Mouse (Mus musculus) inflammation-experienced regulatory T-cells, adult 6 months (primary cell): Measurements from ENCODE around the gene Syp. TPM values are rescaled to one million over a fixed set of nuclear protein-coding genes. Genes with fewer than 3 reads are reported as not detected.

ENCODE experiments used
- polyA plus RNA-seq, 3 experiments: library from polyadenylated mRNA; unstranded; fragments of 100-300 nt; shearing (Covaris generic); gene quantifications; one replicate each; pipeline ENCODE4 v1.2.1; 2017

Syp gene
- polyA plus RNA-seq, 3 experiments from 2014 or later, result 1.8 to 7.0 (median 7.0) TPM

Other genes with a start within 250 kb of the Syp start
- 10 to 100 TPM; 17.9 to 43.3 (median 29.6) TPM for gene Foxp3, start 64.8 kb upstream of the Syp start, polyA plus RNA-seq
- gene Ppp1r3f, start 64.2 kb upstream of the Syp start, polyA plus RNA-seq, result 1 to 10 TPM; 3.8 to 6.3 (median 5.2) TPM
- 10 to 100 TPM in 1 of 3 experiments, 1 to 10 TPM in 2; 6.3 to 12.1 (median 8.4) TPM for gene Ccdc22, start 33.0 kb upstream of the Syp start, polyA plus RNA-seq
- gene Cacna1f, start 31.4 kb upstream of the Syp start, polyA plus RNA-seq, result not detected
- 1 to 10 TPM; 4.6 to 8.3 (median 7.4) TPM for gene Prickle3, start 18.8 kb downstream of the Syp start, polyA plus RNA-seq
- gene Plp2, start 32.9 kb downstream of the Syp start, polyA plus RNA-seq, result 100 to 1,000 TPM; 140 to 192 (median 157) TPM
- gene Magix, start 42.8 kb downstream of the Syp start, polyA plus RNA-seq, result not detected
- 10 to 100 TPM; 48.0 to 54.7 (median 52.7) TPM for gene Gpkow, start 58.7 kb downstream of the Syp start, polyA plus RNA-seq
- gene Wdr45, start 75.9 kb downstream of the Syp start, polyA plus RNA-seq, result 10 to 100 TPM; 39.0 to 53.6 (median 47.3) TPM
- not detected for gene Gm45208, start 83.8 kb downstream of the Syp start, polyA plus RNA-seq
- gene Praf2, start 90.0 kb downstream of the Syp start, polyA plus RNA-seq, result 10 to 100 TPM; 33.2 to 42.0 (median 41.3) TPM
- under 1 TPM in 1 of 3 experiments, not detected in 2; 0.59 TPM for gene Ccdc120, start 112.4 kb downstream of the Syp start, polyA plus RNA-seq
- 10 to 100 TPM; 12.6 to 15.0 (median 12.9) TPM for gene Tfe3, start 124.1 kb downstream of the Syp start, polyA plus RNA-seq
- gene Gripap1, start 151.3 kb downstream of the Syp start, polyA plus RNA-seq, result 10 to 100 TPM; 46.3 to 91.0 (median 68.7) TPM
- gene Kcnd1, start 183.8 kb downstream of the Syp start, polyA plus RNA-seq, result 1 to 10 TPM in 1 of 3 experiments, under 1 TPM in 2; 0.43 to 1.1 (median 0.50) TPM
- gene Otud5, start 202.9 kb downstream of the Syp start, polyA plus RNA-seq, result 10 to 100 TPM; 18.2 to 34.2 (median 24.7) TPM
- gene Pim2, start 239.8 kb downstream of the Syp start, polyA plus RNA-seq, result 10 to 100 TPM; 29.8 to 42.0 (median 39.9) TPM
- 10 to 100 TPM; 18.6 to 23.6 (median 18.7) TPM for gene Slc35a2, start 245.6 kb downstream of the Syp start, polyA plus RNA-seq